Mouse (Mus musculus) spleen, adult 2 months (tissue): Measurements from ENCODE around the gene St3gal2.

Experiments used
- CTCF ChIP-seq: fragments of 200-500 bp; IDR thresholded peaks from 2 replicates; pipeline ENCODE4 v1.5.1; 2011; ENCODE audit warnings: mild to moderate bottlenecking, inconsistent platforms; ENCODE audit not compliant: insufficient read depth, insufficient read length, insufficient replicate concordance; ENCODE audit errors: extremely low read depth
- POLR2A ChIP-seq: fragments of 200-500 bp; IDR thresholded peaks from 2 replicates; pipeline ENCODE4 v1.6.1; 2011; ENCODE audit warnings: low read depth, low read length, inconsistent platforms

DNA sequence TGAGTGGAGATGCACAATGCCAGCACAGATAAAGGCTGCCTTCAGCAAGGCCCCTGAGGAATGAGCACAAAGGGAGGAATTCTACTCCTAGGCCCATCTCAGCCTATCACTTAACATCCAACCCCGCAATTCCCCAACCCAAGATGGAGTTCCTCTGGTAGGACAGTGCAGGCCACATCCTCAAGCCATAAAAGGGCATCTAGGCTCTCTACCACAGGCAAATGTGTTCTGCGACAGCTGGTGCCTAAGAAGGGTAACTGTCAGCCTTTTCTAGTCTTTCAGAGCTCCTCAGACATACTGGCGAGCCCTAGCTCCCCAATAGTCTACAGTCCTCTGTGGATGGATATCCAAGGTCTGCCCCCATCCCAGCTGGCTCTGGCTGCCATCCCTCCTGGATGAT, 33.1 kb upstream of the St3gal2 start:
- no peak for TF ChIP-seq POLR2A
- TF ChIP-seq CTCF: no peak
